Mouse (Mus musculus): Measurements from ENCODE around the gene Utrn. TPM values are rescaled to one million over a fixed set of nuclear protein-coding genes. Genes with fewer than 3 reads are reported as not detected.

The Utrn gene
- polyA plus RNA-seq, 1 experiment from 2014 or later: 68.1 TPM

DNA sequence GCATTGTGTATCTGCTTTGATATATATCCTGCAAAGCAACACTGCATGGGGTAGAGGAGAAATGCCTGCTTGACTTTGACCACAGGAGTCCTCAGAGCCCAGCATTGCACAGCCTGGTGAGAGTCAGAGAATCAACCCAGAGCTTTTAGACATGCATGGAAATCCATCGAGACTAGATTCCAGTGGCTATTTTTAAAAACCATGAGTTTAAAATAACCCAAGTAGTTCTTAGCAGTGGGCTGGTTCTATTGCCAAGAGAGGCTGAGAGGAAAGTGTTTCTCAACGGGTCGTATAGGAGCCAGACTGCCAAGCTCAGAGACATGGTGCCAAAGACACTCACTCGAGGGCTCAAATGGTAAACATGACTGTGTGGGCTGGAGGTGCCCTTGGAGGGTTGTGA is 514.6 kb downstream of the Utrn start:
- WGBS: 78% methylated on average over 4 of the region's 4 CpGs

DNA sequence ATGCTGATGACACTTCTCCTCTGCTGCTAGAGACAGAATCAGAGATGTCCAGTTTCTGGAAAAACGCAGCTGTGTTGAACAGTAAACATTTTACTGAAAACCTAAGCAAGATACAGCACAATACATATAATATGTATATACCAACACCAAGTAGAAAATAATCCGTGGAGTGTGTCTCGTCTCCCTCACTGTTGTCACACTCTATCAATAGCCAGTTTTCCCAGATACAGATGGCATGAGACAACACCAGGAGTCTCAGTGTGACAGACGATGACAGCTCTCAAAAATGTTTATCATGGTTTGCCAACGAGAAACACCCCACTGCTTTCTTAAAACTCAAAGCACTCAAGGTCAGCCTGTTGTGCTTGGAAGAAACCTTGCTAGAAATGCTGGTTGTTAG is 515.1 kb downstream of the Utrn start:
- H3K27ac ChIP-seq: no peak overlapping the region
- H3K4me1 ChIP-seq: no peaks in the 10 kb centered on the region
- no peaks in the 10 kb centered on the region for H3K36me3 ChIP-seq
- H3K4me2 ChIP-seq: no peak overlapping the region
- no peaks in the 10 kb centered on the region for H3K27me3 ChIP-seq (replicated peaks)
- no peaks in the 10 kb centered on the region for H3K9me3 ChIP-seq
- WGBS: 70% methylated on average over 5 of the region's 5 CpGs
- no peak for ATAC-seq (ENCODE audit: insufficient read depth, low FRiP score, low read depth)
- no peak overlapping the region for H3K9ac ChIP-seq
- H3K4me3 ChIP-seq (replicated peaks): no peak overlapping the region

More for the DNA sequence above, 514.6 kb downstream of the Utrn start:
- Histone ChIP-seq H3K4me3 (replicated peaks) (no peak overlapping the region), H3K27ac (no peak overlapping the region), H3K27me3 (replicated peaks) (no peaks in the 10 kb centered on the region), H3K4me1 (no peaks in the 10 kb centered on the region), H3K9me3 (no peaks in the 10 kb centered on the region), H3K4me2 (no peak overlapping the region), H3K36me3 (no peaks in the 10 kb centered on the region), H3K9ac (no peak overlapping the region)
- ATAC-seq (ENCODE audit: insufficient read depth, low FRiP score, low read depth): no peak

DNA sequence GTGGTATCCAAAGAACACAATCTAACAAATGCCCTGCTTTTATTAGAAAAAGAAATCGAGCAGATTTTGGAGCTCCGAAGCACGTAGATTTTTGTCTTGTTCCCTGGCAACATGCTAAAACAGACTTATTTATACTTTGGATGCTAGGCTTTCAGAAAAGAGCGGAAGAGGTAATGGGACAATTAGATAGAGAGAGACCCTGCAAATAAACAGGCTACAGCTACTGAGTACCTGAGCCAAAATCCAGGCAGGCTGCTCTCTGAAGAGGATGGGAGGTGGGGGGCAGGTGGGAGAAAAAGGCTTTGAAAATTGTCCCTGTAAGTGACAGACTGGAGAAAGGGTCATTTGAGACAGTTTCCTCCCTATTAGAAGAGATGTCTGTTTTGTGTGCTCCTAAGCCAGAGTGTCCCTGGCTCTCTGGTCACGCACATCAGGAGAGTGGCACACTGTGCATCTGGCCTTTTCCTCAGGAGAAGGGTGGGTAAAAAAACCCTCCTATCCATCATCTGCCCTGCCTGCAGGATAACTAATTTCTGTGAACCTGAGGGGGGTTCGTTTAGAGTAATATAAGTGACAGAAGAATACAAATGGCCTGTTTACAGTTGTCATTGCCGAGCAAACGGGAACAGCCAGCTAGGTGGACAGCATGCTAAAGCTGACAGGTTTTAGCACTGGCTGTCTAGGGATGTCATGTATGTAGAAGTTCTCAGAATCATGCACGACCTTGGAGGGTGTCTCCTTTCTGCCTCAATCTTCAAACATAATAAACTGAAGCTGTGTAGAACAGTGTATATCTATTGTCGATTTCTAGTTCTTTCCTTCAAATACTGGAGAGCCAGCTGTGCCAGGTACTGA is 529.2 kb downstream of the Utrn start:
- no peak overlapping the region for H3K4me2 ChIP-seq
- H3K4me1 ChIP-seq: no peaks in the 10 kb centered on the region
- no peaks in the 10 kb centered on the region for H3K9me3 ChIP-seq
- no peak overlapping the region for H3K9ac ChIP-seq
- no peak for ATAC-seq (ENCODE audit: insufficient read depth, low FRiP score, low read depth)
- no peaks in the 10 kb centered on the region for H3K27me3 ChIP-seq (replicated peaks)
- WGBS: 60% methylated on average over 10 of the region's 10 CpGs
- H3K4me3 ChIP-seq (replicated peaks): no peak overlapping the region
- no peak overlapping the region for H3K27ac ChIP-seq
- H3K36me3 ChIP-seq: no peaks in the 10 kb centered on the region

DNA sequence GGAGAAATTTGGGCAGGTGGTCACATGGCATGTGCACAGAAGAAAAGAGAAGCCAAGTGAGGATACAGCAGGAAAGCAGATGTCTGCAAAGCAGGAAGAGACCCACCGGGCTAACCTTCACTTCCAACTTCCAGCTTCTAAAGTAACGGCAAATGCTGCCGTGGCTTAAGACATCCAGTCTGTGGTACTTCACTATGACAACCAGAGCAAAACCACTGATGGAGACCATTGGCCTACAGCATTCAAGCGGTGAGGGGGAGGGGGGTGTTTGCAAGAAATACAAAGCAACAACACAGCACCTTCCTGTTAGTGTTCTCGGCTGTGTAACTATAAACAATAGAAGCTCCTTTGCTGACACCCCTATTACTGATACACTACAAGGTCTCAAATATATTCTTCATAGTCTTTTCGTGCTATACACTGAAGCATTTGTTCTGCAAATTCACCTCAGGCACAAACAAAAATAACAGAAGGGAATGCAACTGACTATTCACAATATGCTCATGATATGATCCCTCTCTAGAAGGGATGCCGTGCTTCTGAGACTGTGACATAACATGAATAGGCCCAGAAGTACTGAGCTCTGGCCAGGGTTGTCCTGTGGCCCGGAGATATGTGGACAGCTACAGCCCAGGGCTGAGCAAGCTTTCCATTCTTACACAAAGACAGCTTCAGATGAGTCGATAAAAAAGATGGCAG is 530.0 kb downstream of the Utrn start:
- Histone ChIP-seq H3K4me1 (no peaks in the 10 kb centered on the region), H3K4me3 (replicated peaks) (no peak overlapping the region), H3K27ac (no peak overlapping the region), H3K9ac (no peak overlapping the region), H3K27me3 (replicated peaks) (no peaks in the 10 kb centered on the region), H3K9me3 (no peaks in the 10 kb centered on the region), H3K36me3 (no peaks in the 10 kb centered on the region), H3K4me2 (no peak overlapping the region)
- ATAC-seq (ENCODE audit: insufficient read depth, low FRiP score, low read depth): no peak
- 78% methylated on average over 9 of the region's 9 CpGs for WGBS

Other genes starting within 250 kb of the Utrn start
- gene Stx11, start 94.9 kb upstream of the Utrn start, polyA plus RNA-seq (2015; fragmentation: Nextera tagmentation; extraction: Ambion mirVana): 5.4 and 6.1 TPM in 2 replicates
- 36.6 and 43.4 TPM in 2 replicates for gene Sf3b5, start 136.0 kb upstream of the Utrn start, polyA plus RNA-seq (2015; fragmentation: Nextera tagmentation; extraction: Ambion mirVana)
- 237 and 238 TPM in 2 replicates for gene Plagl1, start 191.1 kb upstream of the Utrn start, polyA plus RNA-seq (2015; fragmentation: Nextera tagmentation; extraction: Ambion mirVana)